Mouse (Mus musculus): ENCODE results near the gene Vps51. TPM values are rescaled to one million over a fixed set of nuclear protein-coding genes. Genes with fewer than 3 reads are reported as not detected.

The Vps51 gene
- polyA plus RNA-seq, 1 experiment from 2014 or later = 35.6 TPM

DNA sequence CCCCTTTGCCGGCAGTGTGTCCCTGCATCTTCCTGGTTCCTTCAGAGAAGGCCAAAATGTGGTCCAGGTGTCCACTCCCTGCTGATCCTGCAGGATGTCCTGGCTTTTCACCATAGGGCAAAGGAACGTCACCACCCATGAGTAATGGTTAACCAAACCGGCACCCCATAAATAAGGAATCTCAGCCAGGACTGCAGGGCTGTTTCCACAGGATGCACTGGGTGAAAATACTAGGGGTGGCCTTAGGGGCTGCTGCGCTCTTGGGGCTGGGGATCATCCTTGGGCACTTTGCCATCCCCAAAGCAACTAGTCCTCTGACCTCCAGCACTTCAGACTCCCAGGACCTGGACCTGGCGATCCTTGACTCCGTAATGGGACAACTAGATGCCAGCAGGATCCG lies 28.6 kb upstream of the Vps51 start, which contains the start of gene Naaladl1:
Gene Naaladl1, plus strand, starts transcription at position 197 of the 400 bp plus-strand sequence.
- Histone ChIP-seq H3K27ac (no peak within 1 kb of the TSS), H3K9ac (no peak within 1 kb of the TSS), H3K4me1 (replicated peaks) (no peaks in the 10 kb centered on the region), H3K4me2 (no peak within 1 kb of the TSS), H3K4me3 (no peak within 1 kb of the TSS), H3K9me3 (replicated peaks) (no peaks in the 10 kb centered on the region), H3K27me3 (no peaks in the 10 kb centered on the region), H3K36me3 (no peaks in the 10 kb centered on the region)
- no peak for ATAC-seq (replicated peaks; ENCODE audit: insufficient number of reproducible peaks, insufficient read depth, low FRiP score, low read depth)
- WGBS = 86% methylated on average over 7 of the region's 7 CpGs

- H3K36me3 ChIP-seq = no peaks in the 10 kb centered on the region
- H3K4me2 ChIP-seq = no peak overlapping the region
- no peak overlapping the region for H3K4me3 ChIP-seq
- no peak for ATAC-seq (replicated peaks; ENCODE audit: insufficient number of reproducible peaks, insufficient read depth, low FRiP score, low read depth)
- 52% methylated on average over 4 of the region's 4 CpGs for WGBS
- no peak overlapping the region for H3K27ac ChIP-seq
- H3K27me3 ChIP-seq = no peaks in the 10 kb centered on the region
- H3K9me3 ChIP-seq (replicated peaks) = no peaks in the 10 kb centered on the region
- H3K4me1 ChIP-seq (replicated peaks) = no peaks in the 10 kb centered on the region
- H3K9ac ChIP-seq = no peak overlapping the region
These were observed 27.4 kb upstream of the Vps51 start for GRCm38 (mm10) chr19:6104476-6104875.

DNA sequence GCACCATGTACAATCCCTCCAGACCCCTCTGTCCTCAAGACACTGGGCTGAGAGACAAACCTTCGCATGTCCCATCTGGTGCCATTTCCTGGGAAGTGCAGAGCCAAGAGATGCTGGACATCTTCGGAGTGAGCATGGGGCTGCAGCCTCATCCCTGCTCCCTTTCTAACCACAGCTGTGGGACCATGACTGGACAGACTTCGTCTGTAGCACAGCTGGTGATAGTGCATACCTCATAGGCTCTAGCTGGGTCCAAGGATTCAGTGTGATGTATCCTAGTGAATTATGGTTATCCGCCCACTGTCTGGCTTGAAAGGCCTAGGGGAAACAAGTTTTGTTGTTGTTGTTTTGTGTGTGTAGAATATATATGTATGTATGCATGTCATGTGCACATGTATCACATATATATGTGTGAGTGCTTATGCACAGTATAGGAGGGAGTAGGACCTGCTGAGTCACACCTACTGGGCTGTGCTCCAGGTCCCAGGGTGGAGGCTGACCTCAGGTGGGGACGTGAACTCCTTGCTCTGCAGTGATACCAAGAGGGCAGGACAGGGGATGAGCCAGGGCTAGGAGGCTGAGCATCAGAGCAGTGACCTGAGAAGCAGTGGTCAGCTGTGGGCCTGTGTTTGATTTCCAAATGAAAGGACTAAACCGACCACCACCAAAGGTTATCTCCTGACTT lies 25.3 kb upstream of the Vps51 start:
- WGBS = 70% methylated on average over 6 of the region's 6 CpGs
- H3K27me3 ChIP-seq = no peaks in the 10 kb centered on the region
- no peak for ATAC-seq (replicated peaks; ENCODE audit: insufficient number of reproducible peaks, insufficient read depth, low FRiP score, low read depth)

GRCm38 (mm10) chr19:6101186-6101585 lies 24.2 kb upstream of the Vps51 start:
- ATAC-seq (replicated peaks; ENCODE audit: insufficient number of reproducible peaks, insufficient read depth, low FRiP score, low read depth) = no peak
- no peaks in the 10 kb centered on the region for H3K36me3 ChIP-seq
- 73% methylated on average over 6 of the region's 6 CpGs for WGBS
- no peaks in the 10 kb centered on the region for H3K4me1 ChIP-seq (replicated peaks)
- no peak overlapping the region for H3K9ac ChIP-seq
- H3K27ac ChIP-seq = no peak overlapping the region
- no peak overlapping the region for H3K4me3 ChIP-seq
- no peak overlapping the region for H3K4me2 ChIP-seq
- no peaks in the 10 kb centered on the region for H3K9me3 ChIP-seq (replicated peaks)
- H3K27me3 ChIP-seq = no peaks in the 10 kb centered on the region

More for the DNA sequence above, 25.3 kb upstream of the Vps51 start:
- H3K9me3 ChIP-seq (replicated peaks) = no peaks in the 10 kb centered on the region
- no peak overlapping the region for H3K4me2 ChIP-seq
- no peak overlapping the region for H3K4me3 ChIP-seq
- H3K27ac ChIP-seq = no peak overlapping the region
- H3K36me3 ChIP-seq = no peaks in the 10 kb centered on the region
- no peaks in the 10 kb centered on the region for H3K4me1 ChIP-seq (replicated peaks)
- H3K9ac ChIP-seq = no peak overlapping the region

DNA sequence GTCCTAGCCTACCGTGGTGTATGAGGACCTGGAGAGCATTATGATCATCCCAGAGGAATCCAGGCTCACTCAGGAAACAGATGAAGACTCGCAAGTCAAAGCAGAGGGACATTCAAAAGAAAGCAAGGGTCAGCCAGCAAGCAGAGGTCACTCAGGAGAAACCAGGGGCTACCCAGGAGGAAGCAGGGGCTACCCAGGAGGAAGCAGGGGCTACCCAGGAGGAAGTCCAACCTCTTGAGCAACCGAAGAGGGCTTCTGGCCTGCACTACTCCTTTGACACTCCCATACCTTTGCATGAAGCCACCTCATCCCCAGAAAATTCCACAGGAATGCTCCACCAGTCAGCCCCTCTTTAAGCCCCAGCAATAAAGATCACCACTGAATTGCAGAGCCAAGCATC lies 20.8 kb upstream of the Vps51 start:
- 0 out of 2 replicates have a peak, but pooled peaks cover 6% of the 10 kb centered on the region for H3K36me3 ChIP-seq
- no peak overlapping the region for H3K4me3 ChIP-seq
- H3K9me3 ChIP-seq (replicated peaks) = no peaks in the 10 kb centered on the region
- no peak overlapping the region for H3K4me2 ChIP-seq
- WGBS = 75% methylated on average over 3 of the region's 3 CpGs
- no peaks in the 10 kb centered on the region for H3K4me1 ChIP-seq (replicated peaks)
- no peak overlapping the region for H3K27ac ChIP-seq
- no peak for ATAC-seq (replicated peaks; ENCODE audit: insufficient number of reproducible peaks, insufficient read depth, low FRiP score, low read depth)
- no peaks in the 10 kb centered on the region for H3K27me3 ChIP-seq
- H3K9ac ChIP-seq = no peak overlapping the region

GRCm38 (mm10) chr19:6094119-6094518 lies 17.1 kb upstream of the Vps51 start, which contains the start of gene AC131692.1:
Gene AC131692.1 (plus strand): TSS chr19:6094419.
- Histone ChIP-seq H3K9ac (no peak within 1 kb of the TSS), H3K4me3 (no peak within 1 kb of the TSS), H3K9me3 (replicated peaks) (no peaks in the 10 kb centered on the region), H3K36me3 (peaks cover 30% of the 10 kb centered on the region), H3K4me2 (no peak within 1 kb of the TSS), H3K27me3 (no peaks in the 10 kb centered on the region), H3K27ac (no peak within 1 kb of the TSS), H3K4me1 (replicated peaks) (no peaks in the 10 kb centered on the region)
- 87% methylated on average over 7 of the region's 7 CpGs for WGBS
- no peak for ATAC-seq (replicated peaks; ENCODE audit: insufficient number of reproducible peaks, insufficient read depth, low FRiP score, low read depth)

GRCm38 (mm10) chr19:6088841-6089240 lies 11.8 kb upstream of the Vps51 start:
- no peak overlapping the region for H3K4me3 ChIP-seq
- ATAC-seq (replicated peaks; ENCODE audit: insufficient number of reproducible peaks, insufficient read depth, low FRiP score, low read depth) = no peak
- peaks cover 36% of the 10 kb centered on the region for H3K36me3 ChIP-seq

DNA sequence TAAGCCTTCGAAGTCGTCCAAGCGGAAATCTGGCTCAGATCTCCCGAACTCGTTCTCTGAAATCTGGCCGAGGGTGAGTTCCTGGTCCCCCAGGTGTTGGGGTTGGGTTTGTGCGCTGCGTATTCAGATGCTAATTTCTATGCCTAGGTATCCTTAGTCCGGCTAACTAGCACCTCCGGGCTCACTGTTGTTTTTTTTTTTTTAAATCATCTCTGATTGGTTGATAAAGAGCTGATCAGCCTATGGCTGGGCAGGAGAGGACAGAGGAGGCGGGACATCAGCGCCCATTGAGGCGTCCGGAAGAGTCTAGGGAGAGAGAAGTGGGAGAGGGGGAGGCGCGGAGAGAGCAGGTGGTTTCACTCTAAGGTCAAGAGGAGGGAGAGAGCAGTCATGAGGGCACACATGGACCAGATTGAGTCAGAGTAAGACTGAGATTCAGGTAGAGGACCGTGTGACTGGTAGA lies 8.4 kb upstream of the Vps51 start:
- Histone ChIP-seq H3K36me3 (peaks cover 43% of the 10 kb centered on the region), H3K4me3 (peak overlapping the region; percentile 87), H3K27ac (peak overlapping the region; percentile 66), H3K9me3 (replicated peaks) (no peaks in the 10 kb centered on the region), H3K4me2 (peak overlapping the region; percentile 94), H3K9ac (peak overlapping the region; percentile 72), H3K27me3 (no peaks in the 10 kb centered on the region), H3K4me1 (replicated peaks) (peaks cover 23% of the 10 kb centered on the region)
- WGBS = under 1% methylated on average over 17 of the region's 17 CpGs
- peak; percentile 54 for ATAC-seq (replicated peaks; ENCODE audit: insufficient number of reproducible peaks, insufficient read depth, low FRiP score, low read depth)

More at GRCm38 (mm10) chr19:6088841-6089240, 11.8 kb upstream of the Vps51 start:
- H3K4me2 ChIP-seq = no peak overlapping the region
- no peaks in the 10 kb centered on the region for H3K27me3 ChIP-seq
- no peaks in the 10 kb centered on the region for H3K9me3 ChIP-seq (replicated peaks)
- WGBS = 93% methylated on average over 13 of the region's 13 CpGs
- H3K27ac ChIP-seq = no peak overlapping the region
- H3K9ac ChIP-seq = no peak overlapping the region
- peaks cover 18% of the 10 kb centered on the region for H3K4me1 ChIP-seq (replicated peaks)

DNA sequence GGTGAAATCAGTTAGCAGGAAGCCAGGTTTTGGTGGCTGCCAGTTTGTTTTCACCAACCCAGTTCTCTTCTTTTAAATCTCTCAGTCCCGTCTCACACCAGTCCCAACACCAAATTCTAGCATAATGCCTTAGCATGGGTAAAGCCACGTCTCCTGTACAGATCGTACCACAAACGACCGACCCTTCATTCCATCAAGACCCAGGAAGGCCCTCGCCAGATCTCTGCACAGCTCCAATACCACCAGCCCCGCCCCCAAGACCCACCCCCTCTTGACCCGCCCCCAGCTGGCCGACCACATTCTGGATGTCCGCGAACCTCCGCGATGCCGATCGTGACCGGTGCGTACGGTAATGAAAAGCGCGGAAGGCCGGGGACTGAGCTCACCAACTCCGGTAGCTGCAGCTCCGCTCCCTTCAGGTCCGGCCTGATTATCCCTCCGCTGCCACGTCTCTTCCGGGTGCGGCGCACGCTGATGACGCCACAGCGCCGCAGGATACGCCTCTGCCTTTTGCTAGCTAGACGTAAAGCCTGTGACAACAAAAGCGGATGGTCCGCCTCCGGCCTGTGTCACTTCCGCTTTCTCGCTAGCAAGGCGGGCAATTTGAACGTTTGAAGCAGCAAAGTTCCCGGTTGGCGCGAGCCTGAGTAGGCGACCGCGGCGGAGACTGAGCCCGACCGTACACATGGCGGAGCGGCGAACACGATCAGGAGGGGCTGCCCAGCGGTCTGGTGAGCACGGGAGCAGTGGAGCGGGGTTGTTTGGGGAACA lies 7.6 kb upstream of the Vps51 start, which contains the start of the genes Zfpl1 and Cdca5:
Gene Zfpl1, minus strand, starts transcription at position 479 of the 771 bp plus-strand sequence.
Gene Cdca5, plus strand, starts transcription at position 506 of the 771 bp plus-strand sequence.
- no peaks in the 10 kb centered on the region for H3K9me3 ChIP-seq (replicated peaks)
- H3K4me1 ChIP-seq (replicated peaks) = peaks cover 23% of the 10 kb centered on the region
- H3K4me2 ChIP-seq = peak within 1 kb of the TSS; percentile 94
- peak within 1 kb of the TSS; percentile 72 for H3K9ac ChIP-seq
- peak; percentile 88 for ATAC-seq (replicated peaks; ENCODE audit: insufficient number of reproducible peaks, insufficient read depth, low FRiP score, low read depth)
- peak within 1 kb of the TSS; percentile 87 for H3K4me3 ChIP-seq
- peaks cover 41% of the 10 kb centered on the region for H3K36me3 ChIP-seq
- no peaks in the 10 kb centered on the region for H3K27me3 ChIP-seq
- under 1% methylated on average over 58 of the region's 58 CpGs for WGBS
- peak within 1 kb of the TSS; percentile 66 for H3K27ac ChIP-seq

DNA sequence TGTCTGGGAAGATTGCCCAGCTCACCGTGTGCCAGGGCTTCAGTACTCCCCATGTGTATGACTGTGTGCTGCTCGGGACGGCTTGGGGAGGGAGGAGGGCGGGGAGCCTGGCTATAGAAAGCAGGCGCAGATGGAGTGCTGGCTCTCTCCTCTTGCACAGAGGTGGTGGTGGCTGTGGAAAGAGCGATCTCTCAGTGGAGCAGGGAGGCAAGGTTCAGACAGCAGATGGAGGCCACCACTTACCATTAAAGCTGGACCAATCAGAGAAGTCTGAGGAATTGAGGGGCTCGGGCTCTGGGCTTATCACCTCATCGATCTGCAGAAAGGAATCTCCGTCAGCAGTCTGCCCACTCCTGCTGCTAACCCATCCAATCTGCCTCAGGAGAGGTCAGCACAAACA lies 5.1 kb upstream of the Vps51 start, which contains the start of gene Gm28374:
Gene Gm28374, minus strand, starts transcription at position 101 of the 400 bp plus-strand sequence.
- WGBS = 86% methylated on average over 9 of the region's 9 CpGs
- Histone ChIP-seq H3K4me1 (replicated peaks) (peaks cover 27% of the 10 kb centered on the region), H3K9me3 (replicated peaks) (no peaks in the 10 kb centered on the region), H3K36me3 (peaks cover 34% of the 10 kb centered on the region), H3K9ac (no peak within 1 kb of the TSS), H3K27ac (no peak within 1 kb of the TSS), H3K4me3 (no peak within 1 kb of the TSS), H3K27me3 (no peaks in the 10 kb centered on the region), H3K4me2 (no peak within 1 kb of the TSS)
- no peak for ATAC-seq (replicated peaks; ENCODE audit: insufficient number of reproducible peaks, insufficient read depth, low FRiP score, low read depth)

GRCm38 (mm10) chr19:6079983-6080480 lies 3.0 kb upstream of the Vps51 start, which contains the start of gene Tmem262:
Gene Tmem262 (plus strand): TSS chr19:6080033.
- WGBS = 89% methylated on average over 12 of the region's 12 CpGs
- no peaks in the 10 kb centered on the region for H3K9me3 ChIP-seq (replicated peaks)

More at GRCm38 (mm10) chr19:6079983-6080480, 3.0 kb upstream of the Vps51 start, which contains the start of gene Tmem262:
- no peak for ATAC-seq (replicated peaks; ENCODE audit: insufficient number of reproducible peaks, insufficient read depth, low FRiP score, low read depth)
- H3K9ac ChIP-seq = no peak within 1 kb of the TSS
- no peak within 1 kb of the TSS for H3K4me2 ChIP-seq
- peaks cover 26% of the 10 kb centered on the region for H3K4me1 ChIP-seq (replicated peaks)
- H3K36me3 ChIP-seq = peaks cover 32% of the 10 kb centered on the region
- H3K4me3 ChIP-seq = no peak within 1 kb of the TSS
- H3K27me3 ChIP-seq = no peaks in the 10 kb centered on the region
- no peak within 1 kb of the TSS for H3K27ac ChIP-seq

Data from heart, embryonic 15.5 days (tissue).